Mouse (Mus musculus) hematopoietic stem cell, adult 5-6 weeks (primary cell): ENCODE measurements around the gene Hoxb2. TPM values are rescaled to one million over a fixed set of nuclear protein-coding genes. Genes with fewer than 3 reads are reported as not detected.
A peak's percentile ranks its signal among the peaks of the same experiment; 100 is the strongest.

Experiments used
- ATAC-seq, 2 experiments: fragments of 125-278 bp in 1 of 2; replicated peaks in 1 of 2; 2 replicates each; pipeline ENCODE4 v1.8.0; 2016 to 2017; ENCODE audit warnings: inconsistent platforms in 2 of 2, mild to moderate bottlenecking in 2 of 2, moderate number of reproducible peaks in 2 of 2, low read depth in 1 of 2, moderate TSS enrichment in 1 of 2; ENCODE audit not compliant: low FRiP score in 2 of 2, poor library complexity in 2 of 2, severe bottlenecking in 2 of 2, insufficient read depth in 1 of 2, low TSS enrichment in 1 of 2
- total RNA-seq: library from RNA; stranded (forward); fragments of 172-1452, 232-1000 nt; gene quantifications from 2 replicates; pipeline ENCODE4 v1.2.3, GENCODE M21; 2017

The Hoxb2 gene
- total RNA-seq, 1 experiment from 2014 or later = 1.8 TPM

GRCm38 (mm10) chr11:96327122-96327521, 23.2 kb upstream of the Hoxb2 start:
- ATAC-seq = no peak

GRCm38 (mm10) chr11:96327750-96328149, 22.6 kb upstream of the Hoxb2 start:
- ATAC-seq = no peak

GRCm38 (mm10) chr11:96328605-96329004, 21.7 kb upstream of the Hoxb2 start:
- no peak for ATAC-seq

- ATAC-seq = no peak
Measured at GRCm38 (mm10) chr11:96332105-96332504, 18.2 kb upstream of the Hoxb2 start.

GRCm38 (mm10) chr11:96332618-96333032, 17.7 kb upstream of the Hoxb2 start:
- no peak for ATAC-seq

GRCm38 (mm10) chr11:96333241-96334001, 16.9 kb upstream of the Hoxb2 start:
- no peak for ATAC-seq

- ATAC-seq = no peak
Measured at GRCm38 (mm10) chr11:96334002-96334364, 16.3 kb upstream of the Hoxb2 start.

GRCm38 (mm10) chr11:96334998-96335397, 15.3 kb upstream of the Hoxb2 start:
- ATAC-seq = no peak

GRCm38 (mm10) chr11:96336597-96336996, 13.7 kb upstream of the Hoxb2 start:
- ATAC-seq = no peak

GRCm38 (mm10) chr11:96337026-96337425, 13.3 kb upstream of the Hoxb2 start:
- ATAC-seq = no peak

GRCm38 (mm10) chr11:96338957-96339855, 11.1 kb upstream of the Hoxb2 start:
- ATAC-seq = no peak

GRCm38 (mm10) chr11:96340698-96341365, 9.5 kb upstream of the Hoxb2 start:
- ATAC-seq = 0 out of 4 replicates have a peak, but pooled peaks have one; percentile 12 to 29

- ATAC-seq = no peak
Measured at GRCm38 (mm10) chr11:96341701-96342575, 8.4 kb upstream of the Hoxb2 start.

- ATAC-seq = no peak
Measured at GRCm38 (mm10) chr11:96342576-96342930, 7.8 kb upstream of the Hoxb2 start.

- ATAC-seq = no peak
Measured at GRCm38 (mm10) chr11:96343206-96343745, 7.0 kb upstream of the Hoxb2 start.

GRCm38 (mm10) chr11:96344061-96344877, 6.1 kb upstream of the Hoxb2 start:
- ATAC-seq = no peak
